Mouse (Mus musculus): ENCODE measurements at regions not wholly inside any gene's neighbourhood (a gene's known extent, or its start where the extent isn't known, plus 50 kb on each side); places are given as distances from the start of the nearest gene placed in this dataset.

DNA sequence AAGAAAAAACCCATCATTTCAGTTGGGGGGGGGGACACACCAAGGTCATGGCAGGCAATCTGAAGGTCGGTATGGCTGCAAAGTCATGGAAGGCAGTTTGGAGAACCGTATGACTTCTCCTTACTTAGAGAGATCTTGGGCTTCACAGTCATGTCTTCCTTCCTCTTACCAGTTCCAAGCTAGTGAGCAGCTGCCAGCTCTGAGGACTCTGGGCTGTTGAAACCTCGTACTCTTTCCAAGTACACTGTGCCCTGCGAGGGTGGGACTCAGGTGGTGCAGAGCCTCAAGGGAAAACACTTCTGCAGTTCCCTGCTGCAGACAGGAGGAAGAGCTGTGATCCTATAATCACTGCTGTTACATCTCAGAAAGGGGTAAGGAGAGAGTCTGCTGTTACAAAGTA is 144.8 kb upstream of the Ado start:
- no peaks in the 10 kb centered on the region for H3K36me3 ChIP-seq (ENCODE audit: control insufficient read depth, insufficient read depth)

DNA sequence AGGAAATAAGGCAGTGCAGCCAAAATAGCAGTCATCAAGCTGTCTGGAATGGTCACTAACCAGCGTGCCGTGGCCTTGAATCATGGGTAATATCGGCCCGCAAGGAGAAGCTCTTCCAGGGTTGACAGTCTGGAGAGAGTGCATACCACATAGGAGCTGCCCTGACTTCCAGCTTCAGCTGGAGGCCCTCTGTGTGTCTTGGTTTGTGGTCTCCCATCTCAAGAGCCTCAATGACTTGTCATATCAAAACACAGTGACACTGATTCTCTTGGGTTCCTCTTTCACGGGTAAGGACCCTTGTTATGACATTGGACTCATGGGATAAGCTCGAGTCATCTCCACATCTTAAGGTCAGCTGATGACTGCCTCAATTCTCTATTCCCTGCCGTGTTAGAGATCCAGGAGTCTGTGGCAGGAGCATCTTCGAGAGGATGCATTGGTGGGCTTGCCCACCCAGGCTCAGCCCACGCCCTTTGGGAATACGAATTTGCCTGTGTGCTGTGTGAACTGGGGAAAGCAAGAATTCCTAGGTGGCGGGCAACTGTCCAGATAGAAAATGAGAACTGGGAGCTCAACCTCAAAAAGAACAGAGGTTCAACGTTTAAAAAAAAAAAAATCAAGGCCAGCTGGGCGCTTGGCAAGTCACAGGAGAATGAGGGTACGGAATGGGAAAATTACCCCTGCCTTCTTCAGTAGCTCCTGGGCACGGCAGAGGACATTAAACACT is 141.4 kb upstream of the Ado start:
- Histone ChIP-seq H3K9me3 (ENCODE audit: control insufficient read depth) (no peaks in the 10 kb centered on the region), H3K4me3 (ENCODE audit: low read depth, low read length) (no peak overlapping the region), H3K9ac (ENCODE audit: low read depth, low read length) (no peak overlapping the region), H3K36me3 (ENCODE audit: control insufficient read depth, insufficient read depth) (no peaks in the 10 kb centered on the region), H3K27ac (ENCODE audit: low read depth, low read length) (no peak overlapping the region), H3K27me3 (replicated peaks; ENCODE audit: control insufficient read depth, insufficient read depth, low read length) (no peaks in the 10 kb centered on the region), H3K4me2 (replicated peaks; ENCODE audit: low read depth) (no peak overlapping the region), H3K4me1 (replicated peaks; ENCODE audit: control insufficient read depth, insufficient read depth, low read length) (no peaks in the 10 kb centered on the region)
- TF ChIP-seq CTCF (IDR thresholded peaks at IDR 0.05; ENCODE audit: low read depth), result no peak
- no peak for ATAC-seq
- 91% methylated on average over 15 of the region's 15 CpGs for WGBS

More for the DNA sequence above, 144.8 kb upstream of the Ado start:
- no peaks in the 10 kb centered on the region for H3K4me1 ChIP-seq (replicated peaks; ENCODE audit: control insufficient read depth, insufficient read depth, low read length)
- H3K27ac ChIP-seq (ENCODE audit: low read depth, low read length), result no peak overlapping the region
- no peaks in the 10 kb centered on the region for H3K9me3 ChIP-seq (ENCODE audit: control insufficient read depth)
- no peak overlapping the region for H3K9ac ChIP-seq (ENCODE audit: low read depth, low read length)
- no peaks in the 10 kb centered on the region for H3K27me3 ChIP-seq (replicated peaks; ENCODE audit: control insufficient read depth, insufficient read depth, low read length)
- no peak for TF ChIP-seq CTCF (IDR thresholded peaks at IDR 0.05; ENCODE audit: low read depth)
- WGBS, result 76% methylated on average over 4 of the region's 4 CpGs
- H3K4me2 ChIP-seq (replicated peaks; ENCODE audit: low read depth), result no peak overlapping the region
- no peak overlapping the region for H3K4me3 ChIP-seq (ENCODE audit: low read depth, low read length)
- ATAC-seq, result no peak

DNA sequence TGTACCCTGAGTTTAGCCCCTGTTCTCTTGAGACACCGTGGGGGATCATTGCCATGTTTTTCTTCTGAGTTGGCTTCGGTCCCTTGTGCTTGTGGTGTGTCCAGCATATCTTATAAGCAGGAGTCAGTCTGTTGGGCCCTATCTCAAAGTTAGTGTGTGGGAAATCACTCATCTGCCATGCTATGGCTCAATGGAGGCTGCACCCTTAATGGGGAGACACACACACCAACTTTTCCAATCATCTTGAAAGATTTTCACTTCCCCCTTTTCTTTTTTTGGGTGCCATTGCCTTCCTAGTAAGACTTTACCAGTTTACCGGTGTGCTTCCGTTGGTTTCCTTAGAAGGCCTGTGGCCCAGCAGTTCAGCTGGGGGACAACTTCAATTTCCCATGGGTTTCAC is 130.6 kb upstream of the Ado start:
- no peaks in the 10 kb centered on the region for H3K9me3 ChIP-seq (ENCODE audit: control insufficient read depth)
- no peak for TF ChIP-seq CTCF (IDR thresholded peaks at IDR 0.05; ENCODE audit: low read depth)
- ATAC-seq, result no peak
- H3K4me2 ChIP-seq (replicated peaks; ENCODE audit: low read depth), result no peak overlapping the region
- no peaks in the 10 kb centered on the region for H3K36me3 ChIP-seq (ENCODE audit: control insufficient read depth, insufficient read depth)
- H3K27ac ChIP-seq (ENCODE audit: low read depth, low read length), result no peak overlapping the region
- H3K9ac ChIP-seq (ENCODE audit: low read depth, low read length), result no peak overlapping the region
- 95% methylated on average over 4 of the region's 4 CpGs for WGBS
- H3K4me3 ChIP-seq (ENCODE audit: low read depth, low read length), result no peak overlapping the region
- H3K4me1 ChIP-seq (replicated peaks; ENCODE audit: control insufficient read depth, insufficient read depth, low read length), result no peaks in the 10 kb centered on the region
- no peaks in the 10 kb centered on the region for H3K27me3 ChIP-seq (replicated peaks; ENCODE audit: control insufficient read depth, insufficient read depth, low read length)

DNA sequence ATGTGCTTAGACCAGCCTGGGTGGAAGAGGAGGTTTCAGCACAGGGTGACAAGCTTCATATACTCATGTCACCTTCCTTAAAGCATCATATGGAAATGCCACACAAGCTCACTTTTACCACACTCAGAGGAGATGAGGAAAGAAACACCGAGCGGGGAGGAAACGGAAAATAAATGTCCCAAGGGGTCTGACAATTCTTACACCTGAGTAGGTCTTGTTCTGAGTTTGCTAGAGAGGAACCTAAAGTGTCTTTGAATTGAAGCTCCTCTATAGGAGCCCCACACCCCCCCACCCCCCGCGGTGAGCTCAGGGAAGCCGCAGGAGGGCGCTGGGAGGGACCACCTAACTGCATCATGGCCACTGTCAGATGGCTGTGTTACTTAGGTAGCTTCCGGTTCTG is 124.7 kb upstream of the Ado start:
- TF ChIP-seq CTCF (IDR thresholded peaks at IDR 0.05; ENCODE audit: low read depth), result no peak
- 77% methylated on average over 8 of the region's 8 CpGs for WGBS
- no peaks in the 10 kb centered on the region for H3K9me3 ChIP-seq (ENCODE audit: control insufficient read depth)
- H3K27ac ChIP-seq (ENCODE audit: low read depth, low read length), result no peak overlapping the region
- H3K27me3 ChIP-seq (replicated peaks; ENCODE audit: control insufficient read depth, insufficient read depth, low read length), result no peaks in the 10 kb centered on the region
- H3K9ac ChIP-seq (ENCODE audit: low read depth, low read length), result no peak overlapping the region
- no peak overlapping the region for H3K4me3 ChIP-seq (ENCODE audit: low read depth, low read length)
- H3K4me1 ChIP-seq (replicated peaks; ENCODE audit: control insufficient read depth, insufficient read depth, low read length), result no peaks in the 10 kb centered on the region
- no peak for ATAC-seq
- H3K36me3 ChIP-seq (ENCODE audit: control insufficient read depth, insufficient read depth), result no peaks in the 10 kb centered on the region
- no peak overlapping the region for H3K4me2 ChIP-seq (replicated peaks; ENCODE audit: low read depth)

GRCm38 (mm10) chr10:67672281-67672680 is 123.5 kb upstream of the Ado start:
- Histone ChIP-seq H3K27ac (ENCODE audit: low read depth, low read length) (no peak overlapping the region), H3K4me2 (replicated peaks; ENCODE audit: low read depth) (no peak overlapping the region), H3K9ac (ENCODE audit: low read depth, low read length) (no peak overlapping the region), H3K4me1 (replicated peaks; ENCODE audit: control insufficient read depth, insufficient read depth, low read length) (no peaks in the 10 kb centered on the region), H3K27me3 (replicated peaks; ENCODE audit: control insufficient read depth, insufficient read depth, low read length) (no peaks in the 10 kb centered on the region), H3K36me3 (ENCODE audit: control insufficient read depth, insufficient read depth) (no peaks in the 10 kb centered on the region), H3K9me3 (ENCODE audit: control insufficient read depth) (no peaks in the 10 kb centered on the region), H3K4me3 (ENCODE audit: low read depth, low read length) (no peak overlapping the region)
- whole genome bisulfite sequencing, result 63% methylated on average over 8 of the region's 8 CpGs
- no peak for TF ChIP-seq CTCF (IDR thresholded peaks at IDR 0.05; ENCODE audit: low read depth)
- no peak for ATAC-seq

GRCm38 (mm10) chr10:67669066-67669465 is 120.3 kb upstream of the Ado start:
- no peaks in the 10 kb centered on the region for H3K4me1 ChIP-seq (replicated peaks; ENCODE audit: control insufficient read depth, insufficient read depth, low read length)
- no peak for ATAC-seq
- no peak for TF ChIP-seq CTCF (IDR thresholded peaks at IDR 0.05; ENCODE audit: low read depth)
- H3K4me2 ChIP-seq (replicated peaks; ENCODE audit: low read depth), result no peak overlapping the region
- no peak overlapping the region for H3K4me3 ChIP-seq (ENCODE audit: low read depth, low read length)
- no peaks in the 10 kb centered on the region for H3K36me3 ChIP-seq (ENCODE audit: control insufficient read depth, insufficient read depth)
- H3K27me3 ChIP-seq (replicated peaks; ENCODE audit: control insufficient read depth, insufficient read depth, low read length), result no peaks in the 10 kb centered on the region
- H3K9ac ChIP-seq (ENCODE audit: low read depth, low read length), result no peak overlapping the region
- no peak overlapping the region for H3K27ac ChIP-seq (ENCODE audit: low read depth, low read length)
- WGBS, result 94% methylated on average over 2 of the region's 2 CpGs
- no peaks in the 10 kb centered on the region for H3K9me3 ChIP-seq (ENCODE audit: control insufficient read depth)

- Histone ChIP-seq H3K27me3 (replicated peaks; ENCODE audit: control insufficient read depth, insufficient read depth, low read length) (no peaks in the 10 kb centered on the region), H3K4me3 (ENCODE audit: low read depth, low read length) (no peak overlapping the region), H3K9me3 (ENCODE audit: control insufficient read depth) (no peaks in the 10 kb centered on the region), H3K4me1 (replicated peaks; ENCODE audit: control insufficient read depth, insufficient read depth, low read length) (no peaks in the 10 kb centered on the region), H3K27ac (ENCODE audit: low read depth, low read length) (no peak overlapping the region), H3K36me3 (ENCODE audit: control insufficient read depth, insufficient read depth) (no peaks in the 10 kb centered on the region), H3K9ac (ENCODE audit: low read depth, low read length) (no peak overlapping the region), H3K4me2 (replicated peaks; ENCODE audit: low read depth) (no peak overlapping the region)
- no peak for ATAC-seq
- TF ChIP-seq CTCF (IDR thresholded peaks at IDR 0.05; ENCODE audit: low read depth), result no peak
- 59% methylated on average over 3 of the region's 3 CpGs for WGBS
These were observed 114.3 kb upstream of the Ado start for GRCm38 (mm10) chr10:67663028-67663427.

All from intestine, postnatal 0 days (tissue).